Mouse (Mus musculus): ENCODE results near the gene Prox1.

Gene Prox1

GRCm38 (mm10) chr1:190079643-190080275 lies 90.8 kb downstream of the Prox1 start:
- no peak for DNase-seq (ENCODE audit: low read depth)

GRCm38 (mm10) chr1:190076601-190077000 lies 93.9 kb downstream of the Prox1 start:
- DNase-seq (ENCODE audit: low read depth) = no peak

All from induced T-regulatory cell, adult 2 months (primary cell).